Mouse (Mus musculus): ENCODE results near the gene Cdkn2a. TPM values are rescaled to one million over a fixed set of nuclear protein-coding genes. Genes with fewer than 3 reads are reported as not detected.

The Cdkn2a gene
- polyA plus RNA-seq, 1 experiment: 0.93 TPM

DNA sequence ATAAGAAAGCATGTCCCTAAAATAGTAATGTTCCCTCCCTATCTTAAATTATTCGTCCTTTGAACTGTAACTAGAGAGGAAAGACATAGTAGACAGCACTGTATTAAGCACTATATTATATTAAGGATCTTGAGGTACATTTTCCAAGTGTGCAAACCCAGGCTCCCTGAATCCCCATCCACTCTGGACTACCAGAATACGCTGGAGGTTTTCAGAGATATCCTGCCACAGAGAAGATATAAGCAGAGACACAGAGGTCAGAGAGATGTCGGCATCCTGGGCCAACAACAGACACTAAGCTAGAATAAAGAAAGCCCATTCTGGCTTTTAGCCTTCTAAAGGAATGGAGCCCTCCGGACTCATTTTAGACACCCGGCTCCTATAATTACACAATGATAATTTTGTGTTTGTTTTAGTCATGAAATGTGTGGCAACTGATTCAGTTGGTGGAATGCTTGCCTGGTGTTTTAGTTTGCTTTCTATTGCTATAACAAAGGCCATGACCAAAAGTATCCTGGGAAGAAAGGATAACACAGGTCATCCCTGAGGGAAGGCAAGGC lies 17.0 kb downstream of the Cdkn2a start:
- TF ChIP-seq POLR2A (IDR thresholded peaks at IDR 0.05; ENCODE audit: low read depth, low read length): no peak
- no peak for TF ChIP-seq CTCF (IDR thresholded peaks at IDR 0.05; ENCODE audit: extremely low read depth, insufficient read length, insufficient replicate concordance, low read depth, low read length)
- Histone ChIP-seq H3K27me3 (ENCODE audit: control insufficient read depth, insufficient read depth, low read length) (peaks cover 81% of the 10 kb centered on the region), H3K4me1 (ENCODE audit: control insufficient read depth, insufficient read depth, insufficient read length, low read length) (peaks cover 4% of the 10 kb centered on the region), H3K36me3 (ENCODE audit: control insufficient read depth, insufficient read depth, low read length) (no peaks in the 10 kb centered on the region), H3K4me3 (ENCODE audit: low read depth, low read length) (no peak overlapping the region), H3K27ac (ENCODE audit: insufficient read depth, low read depth, low read length) (no peak overlapping the region)
- WGBS: 11% methylated on average over 5 of the region's 5 CpGs

DNA sequence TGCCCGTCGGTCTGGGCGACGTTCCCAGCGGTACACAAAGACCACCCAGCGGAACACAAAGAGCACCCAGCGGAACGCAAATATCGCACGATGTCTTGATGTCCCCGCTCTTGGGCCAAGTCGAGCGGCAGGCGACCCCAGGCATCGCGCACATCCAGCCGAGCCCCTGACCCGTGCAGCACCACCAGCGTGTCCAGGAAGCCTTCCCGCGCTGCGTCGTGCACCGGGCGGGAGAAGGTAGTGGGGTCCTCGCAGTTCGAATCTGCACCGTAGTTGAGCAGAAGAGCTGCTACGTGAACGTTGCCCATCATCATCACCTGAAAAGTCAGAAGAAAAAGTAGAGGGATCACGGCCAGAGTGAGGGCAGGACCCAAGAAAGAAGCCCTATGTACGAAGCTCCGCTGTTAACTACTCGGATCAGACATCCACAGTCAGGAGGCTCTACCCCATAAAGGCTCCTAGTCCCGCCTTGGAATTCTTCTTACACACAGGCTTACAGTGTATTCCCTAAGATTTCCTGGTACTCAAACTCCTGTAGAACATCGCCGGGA lies 17.7 kb downstream of the Cdkn2a start:
- Histone ChIP-seq H3K4me1 (ENCODE audit: control insufficient read depth, insufficient read depth, insufficient read length, low read length) (no peaks in the 10 kb centered on the region; the same call in none of the 2 replicates), H3K36me3 (ENCODE audit: control insufficient read depth, insufficient read depth, low read length) (no peaks in the 10 kb centered on the region), H3K4me3 (ENCODE audit: low read depth, low read length) (no peak overlapping the region), H3K27me3 (ENCODE audit: control insufficient read depth, insufficient read depth, low read length) (peaks cover 81% of the 10 kb centered on the region), H3K27ac (ENCODE audit: insufficient read depth, low read depth, low read length) (no peak overlapping the region)
- TF ChIP-seq CTCF (IDR thresholded peaks at IDR 0.05; ENCODE audit: extremely low read depth, insufficient read length, insufficient replicate concordance, low read depth, low read length) (no peak), POLR2A (IDR thresholded peaks at IDR 0.05; ENCODE audit: low read depth, low read length) (no peak)
- 4% methylated on average over 37 of the region's 37 CpGs for WGBS

DNA sequence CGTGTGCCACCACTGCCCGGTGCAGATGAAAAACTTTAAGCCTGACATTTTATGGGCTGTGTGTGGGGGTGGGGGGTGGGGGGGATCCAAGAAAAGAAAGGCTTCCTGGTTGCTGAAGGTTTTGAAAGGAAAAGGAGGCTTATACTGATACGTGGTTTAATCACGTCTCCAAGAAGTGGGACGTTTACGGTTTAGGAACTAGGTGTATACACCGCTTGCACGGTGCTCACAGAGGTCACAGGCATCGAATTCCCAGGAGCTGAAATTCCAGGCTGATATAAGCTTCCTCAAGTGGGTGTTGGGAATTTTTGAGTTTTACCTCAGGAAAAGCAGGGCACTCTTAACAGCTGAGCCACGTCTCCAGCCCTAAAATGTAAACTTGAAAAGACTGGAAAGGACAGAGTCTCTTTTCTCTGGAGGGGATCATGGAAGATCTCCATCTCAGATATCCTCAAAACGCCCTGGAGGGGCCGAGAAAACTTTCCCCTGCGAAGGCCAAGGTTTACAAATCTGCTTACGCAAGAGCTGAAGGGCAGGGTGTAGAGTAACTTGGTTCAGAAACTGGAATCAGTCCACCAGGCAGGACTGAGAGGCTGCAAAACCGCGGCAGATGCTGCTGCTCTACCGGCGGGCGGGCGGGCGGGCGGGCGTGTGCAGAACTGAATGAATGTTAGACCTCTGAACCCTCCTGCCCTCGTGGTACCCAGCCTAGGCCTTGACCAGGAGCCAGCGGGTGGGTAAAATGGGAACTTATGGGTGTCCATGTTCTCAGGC lies 18.5 kb downstream of the Cdkn2a start:
- no peak overlapping the region for H3K4me3 ChIP-seq (ENCODE audit: low read depth, low read length)
- peaks cover 75% of the 10 kb centered on the region for H3K27me3 ChIP-seq (ENCODE audit: control insufficient read depth, insufficient read depth, low read length)
- H3K36me3 ChIP-seq (ENCODE audit: control insufficient read depth, insufficient read depth, low read length): no peaks in the 10 kb centered on the region
- TF ChIP-seq POLR2A (IDR thresholded peaks at IDR 0.05; ENCODE audit: low read depth, low read length) (no peak), CTCF (IDR thresholded peaks at IDR 0.05; ENCODE audit: extremely low read depth, insufficient read length, insufficient replicate concordance, low read depth, low read length) (no peak)
- no peaks in the 10 kb centered on the region; the same call in none of the 2 replicates for H3K4me1 ChIP-seq (ENCODE audit: control insufficient read depth, insufficient read depth, insufficient read length, low read length)
- WGBS: 10% methylated on average over 25 of the region's 25 CpGs
- no peak overlapping the region for H3K27ac ChIP-seq (ENCODE audit: insufficient read depth, low read depth, low read length)

DNA sequence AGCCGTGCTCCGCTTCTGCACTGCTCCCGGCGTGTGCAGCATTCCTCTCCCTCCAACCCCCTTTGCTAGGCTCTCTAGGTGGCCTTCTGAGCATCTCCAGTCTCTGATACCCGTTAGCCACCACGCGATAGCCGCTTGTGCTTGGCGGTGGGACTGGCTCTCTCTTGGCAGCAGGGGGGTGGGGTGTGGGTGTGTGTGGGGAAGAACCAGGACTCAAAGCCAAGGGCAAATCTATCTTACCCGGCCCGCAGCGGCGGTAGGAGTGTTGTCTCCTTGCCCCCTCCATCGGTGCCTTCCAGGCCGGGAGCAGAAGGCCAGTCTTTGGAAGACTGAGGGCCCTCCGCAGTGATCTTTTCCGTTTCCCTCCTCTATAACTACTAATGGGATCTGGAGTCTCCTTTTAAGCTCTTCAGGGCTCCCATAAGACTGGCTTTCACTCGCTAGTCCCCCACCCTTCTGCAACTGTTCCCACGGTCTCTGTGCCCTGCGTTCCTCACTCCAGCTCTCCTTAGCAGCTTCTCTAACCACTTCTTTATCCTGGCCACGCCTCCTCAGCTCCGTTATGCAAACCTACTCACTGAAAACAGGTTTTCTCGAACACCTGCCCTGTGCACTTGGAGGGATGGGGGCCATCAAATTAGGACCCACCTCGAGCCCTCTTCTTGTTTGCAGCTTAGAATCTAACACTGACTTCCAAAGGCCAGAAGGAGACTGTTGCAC lies 19.5 kb downstream of the Cdkn2a start:
- H3K4me3 ChIP-seq (ENCODE audit: low read depth, low read length): no peak overlapping the region
- no peaks in the 10 kb centered on the region for H3K36me3 ChIP-seq (ENCODE audit: control insufficient read depth, insufficient read depth, low read length)
- peaks cover 77% of the 10 kb centered on the region for H3K27me3 ChIP-seq (ENCODE audit: control insufficient read depth, insufficient read depth, low read length)
- 5% methylated on average over 24 of the region's 24 CpGs for WGBS
- no peaks in the 10 kb centered on the region; the same call in none of the 2 replicates for H3K4me1 ChIP-seq (ENCODE audit: control insufficient read depth, insufficient read depth, insufficient read length, low read length)
- TF ChIP-seq CTCF (IDR thresholded peaks at IDR 0.05; ENCODE audit: extremely low read depth, insufficient read length, insufficient replicate concordance, low read depth, low read length): no peak
- TF ChIP-seq POLR2A (IDR thresholded peaks at IDR 0.05; ENCODE audit: low read depth, low read length): no peak
- H3K27ac ChIP-seq (ENCODE audit: insufficient read depth, low read depth, low read length): no peak overlapping the region

DNA sequence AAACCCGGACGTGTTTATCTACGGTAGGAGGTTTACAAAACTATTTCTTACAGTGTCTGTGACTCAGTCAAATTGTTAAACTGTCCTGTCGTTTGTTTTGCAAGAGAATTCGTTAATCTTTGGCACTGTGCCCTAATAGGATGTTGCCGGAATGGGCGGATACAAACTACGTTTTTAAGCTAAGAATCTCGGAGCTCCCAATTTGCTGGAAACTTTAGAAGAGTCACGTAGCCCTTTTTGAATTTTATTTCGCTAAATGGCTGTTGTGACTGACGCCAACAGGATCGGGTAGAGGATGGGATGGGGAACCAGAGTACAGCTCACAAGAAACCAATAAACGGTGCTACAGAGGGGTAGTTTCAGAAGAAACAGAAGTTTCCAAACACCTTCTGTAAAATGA lies 20.4 kb downstream of the Cdkn2a start:
- H3K27me3 ChIP-seq (ENCODE audit: control insufficient read depth, insufficient read depth, low read length): peaks cover 69% of the 10 kb centered on the region
- no peak overlapping the region for H3K4me3 ChIP-seq (ENCODE audit: low read depth, low read length)
- H3K36me3 ChIP-seq (ENCODE audit: control insufficient read depth, insufficient read depth, low read length): no peaks in the 10 kb centered on the region
- H3K27ac ChIP-seq (ENCODE audit: insufficient read depth, low read depth, low read length): no peak overlapping the region
- WGBS: 3% methylated on average over 14 of the region's 14 CpGs
- TF ChIP-seq POLR2A (IDR thresholded peaks at IDR 0.05; ENCODE audit: low read depth, low read length): no peak
- no peak for TF ChIP-seq CTCF (IDR thresholded peaks at IDR 0.05; ENCODE audit: extremely low read depth, insufficient read length, insufficient replicate concordance, low read depth, low read length)
- H3K4me1 ChIP-seq (ENCODE audit: control insufficient read depth, insufficient read depth, insufficient read length, low read length): no peaks in the 10 kb centered on the region; the same call in none of the 2 replicates

DNA sequence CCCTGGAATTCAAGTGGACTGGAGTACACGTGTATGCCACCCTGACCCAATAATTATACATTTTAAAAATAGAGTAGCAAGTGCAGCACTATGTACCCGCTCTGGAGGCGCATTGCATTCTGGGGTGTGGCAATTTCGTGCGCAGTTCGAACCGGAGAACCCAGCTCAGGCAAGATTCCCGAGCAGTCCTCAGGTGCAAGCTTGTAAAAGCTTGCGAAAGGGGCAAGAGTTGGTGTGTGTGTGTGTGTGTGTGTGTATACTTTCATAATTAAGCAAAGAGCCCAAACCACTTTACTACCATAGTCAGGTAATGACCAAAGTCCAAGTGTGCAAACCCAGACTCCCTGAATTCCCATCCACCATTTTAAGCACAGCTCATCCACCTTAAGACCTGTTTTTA lies 20.9 kb downstream of the Cdkn2a start:
- Histone ChIP-seq H3K27ac (ENCODE audit: insufficient read depth, low read depth, low read length) (no peak overlapping the region), H3K36me3 (ENCODE audit: control insufficient read depth, insufficient read depth, low read length) (no peaks in the 10 kb centered on the region), H3K4me3 (ENCODE audit: low read depth, low read length) (no peak overlapping the region), H3K27me3 (ENCODE audit: control insufficient read depth, insufficient read depth, low read length) (peaks cover 65% of the 10 kb centered on the region), H3K4me1 (ENCODE audit: control insufficient read depth, insufficient read depth, insufficient read length, low read length) (no peaks in the 10 kb centered on the region; the same call in none of the 2 replicates)
- no peak for TF ChIP-seq POLR2A (IDR thresholded peaks at IDR 0.05; ENCODE audit: low read depth, low read length)
- no peak for TF ChIP-seq CTCF (IDR thresholded peaks at IDR 0.05; ENCODE audit: extremely low read depth, insufficient read length, insufficient replicate concordance, low read depth, low read length)
- 5% methylated on average over 9 of the region's 9 CpGs for WGBS

Measured in small intestine, adult 2 months (tissue).